Mouse (Mus musculus): ENCODE results near the gene Zfp956. TPM values are rescaled to one million over a fixed set of nuclear protein-coding genes. Genes with fewer than 3 reads are reported as not detected.

The Zfp956 gene
- 3.1 and 4.2 TPM in 2 replicates for polyA plus RNA-seq (2012; rRNA removed)

GRCm38 (mm10) chr6:47953191-47953726 is at the start of gene Zfp956:
Zfp956 (plus strand) TSS chr6:47953390.

GRCm38 (mm10) chr6:47920447-47921340 is 32.5 kb upstream of the Zfp956 start, which contains the start of gene Zfp212:
Zfp212 (plus strand) TSS chr6:47920476.

Other genes with a start within 250 kb of the Zfp956 start
- gene Pdia4, start 140.0 kb upstream of the Zfp956 start, polyA plus RNA-seq (2012; rRNA removed) = 3.7 and 6.4 TPM in 2 replicates
- 0.10 and 0.12 TPM in 2 replicates for gene Zfp786, start 122.5 kb upstream of the Zfp956 start, polyA plus RNA-seq (2012; rRNA removed)
- 2.7 and 3.1 TPM in 2 replicates for gene Zfp398, start 117.7 kb upstream of the Zfp956 start, polyA plus RNA-seq (2012; rRNA removed)
- gene Zfp282, start 76.2 kb upstream of the Zfp956 start, polyA plus RNA-seq (2012; rRNA removed) = 3.1 and 3.4 TPM in 2 replicates
- gene Zfp212, start 32.9 kb upstream of the Zfp956 start, polyA plus RNA-seq (2012; rRNA removed) = 2.9 and 3.7 TPM in 2 replicates
- 9.9 and 10.4 TPM in 2 replicates for gene Zfp777, start 95.5 kb downstream of the Zfp956 start, polyA plus RNA-seq (2012; rRNA removed)
- gene Zfp746, start 133.2 kb downstream of the Zfp956 start, polyA plus RNA-seq (2012; rRNA removed) = 7.0 and 8.4 TPM in 2 replicates

Measured in stomach, adult 2 months (tissue).